Mouse (Mus musculus) right cerebral cortex, adult 2 months (tissue): ENCODE measurements around the gene Bcas3.

Source experiments
- DNase-seq, 2 experiments: peaks; one replicate each; pipeline ENCODE4 v3.0.0; 2021 to 2022; ENCODE audit warnings: low spot score in 2 of 2

Gene Bcas3

DNA sequence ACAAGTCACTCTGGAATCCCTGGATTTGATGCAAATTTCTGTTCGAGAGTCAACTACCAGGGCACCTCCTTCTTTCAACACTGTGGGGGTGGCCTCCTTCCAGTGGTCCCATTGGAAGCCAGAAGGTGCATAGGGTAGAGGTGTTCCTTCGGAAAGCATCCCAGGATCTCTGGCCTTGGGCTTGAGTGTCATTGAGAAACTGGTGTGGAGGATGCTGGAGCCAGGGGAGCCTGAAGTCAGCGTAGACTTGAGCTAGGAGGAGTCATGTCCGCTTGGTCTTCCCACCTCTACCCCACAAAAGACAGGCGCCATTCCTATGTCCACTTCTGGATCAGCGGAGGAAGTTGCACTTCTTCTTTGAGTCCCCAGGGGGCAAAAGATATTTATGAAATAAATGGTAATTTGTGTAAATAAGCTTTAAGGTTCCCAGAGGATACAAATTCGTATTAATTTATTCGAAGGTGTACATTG is 488.3 kb downstream of the Bcas3 start:
- no peak for DNase-seq

- peak in 1 of 2 experiments; percentile 30 for DNase-seq
These were observed 489.0 kb downstream of the Bcas3 start for GRCm38 (mm10) chr11:85841980-85842379.

GRCm38 (mm10) chr11:85842596-85843346 is 489.8 kb downstream of the Bcas3 start:
- DNase-seq: no peak

DNA sequence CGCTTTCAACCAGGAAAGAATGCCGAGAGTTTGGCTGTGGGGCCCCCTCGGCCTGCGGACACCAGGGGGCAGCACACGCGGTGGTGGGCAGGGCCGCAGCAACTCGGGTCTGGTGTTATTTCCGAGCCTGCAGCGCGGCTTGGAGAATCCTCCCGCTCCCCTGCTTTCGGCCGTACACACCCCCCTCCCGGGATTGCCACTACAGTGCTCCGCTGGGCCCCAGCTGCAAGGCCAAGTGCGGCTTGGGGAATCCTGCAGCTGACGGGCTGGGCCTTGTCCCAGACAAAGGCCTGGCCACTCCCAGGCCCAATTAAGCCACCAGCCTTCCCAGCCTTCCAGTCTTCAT is 490.4 kb downstream of the Bcas3 start:
- DNase-seq: peak in 1 of 2 experiments; percentile 32

DNA sequence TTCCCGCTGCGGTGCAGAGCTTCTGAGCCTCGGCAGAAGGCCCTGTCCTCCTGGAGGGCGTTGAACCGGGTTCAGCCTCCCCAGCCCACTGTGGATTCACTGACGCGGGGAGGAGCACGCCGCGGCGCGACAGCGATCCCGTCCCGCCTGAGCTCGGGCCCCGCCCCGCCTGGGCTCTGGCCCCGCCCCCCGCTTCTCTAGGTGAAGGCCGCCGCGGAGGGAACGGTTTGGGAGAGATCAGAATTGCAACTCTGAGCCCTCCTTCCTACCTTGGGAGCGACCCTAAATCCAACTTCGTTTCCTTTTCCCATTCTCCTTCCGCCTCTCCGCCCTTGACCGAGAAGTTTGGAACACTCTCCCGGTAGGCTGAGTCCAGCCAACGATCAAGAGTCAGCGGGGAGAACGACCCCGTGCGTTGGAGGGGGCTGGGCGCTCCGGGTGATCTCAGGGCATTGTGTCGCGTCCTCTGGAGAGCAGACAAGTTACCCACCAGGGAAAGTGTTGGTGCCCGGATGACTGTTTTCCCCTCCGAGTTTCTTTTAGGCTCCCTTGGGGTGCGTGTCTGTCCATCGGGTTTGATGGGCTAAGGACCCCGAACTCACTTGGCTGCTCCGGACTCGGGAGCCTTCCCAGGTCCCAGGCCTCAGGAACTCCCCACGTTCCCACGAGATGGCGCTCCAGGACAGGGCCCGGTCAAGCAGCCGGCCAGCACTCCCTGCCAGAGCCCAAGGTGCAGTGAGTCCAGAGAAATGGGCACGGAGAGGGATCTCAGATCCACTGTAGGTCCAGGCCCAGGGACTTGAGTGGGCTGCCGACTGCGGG is 491.4 kb downstream of the Bcas3 start:
- peak; percentile 77 to 79 for DNase-seq

GRCm38 (mm10) chr11:85844971-85845370 is 492.0 kb downstream of the Bcas3 start:
- no peak for DNase-seq

DNA sequence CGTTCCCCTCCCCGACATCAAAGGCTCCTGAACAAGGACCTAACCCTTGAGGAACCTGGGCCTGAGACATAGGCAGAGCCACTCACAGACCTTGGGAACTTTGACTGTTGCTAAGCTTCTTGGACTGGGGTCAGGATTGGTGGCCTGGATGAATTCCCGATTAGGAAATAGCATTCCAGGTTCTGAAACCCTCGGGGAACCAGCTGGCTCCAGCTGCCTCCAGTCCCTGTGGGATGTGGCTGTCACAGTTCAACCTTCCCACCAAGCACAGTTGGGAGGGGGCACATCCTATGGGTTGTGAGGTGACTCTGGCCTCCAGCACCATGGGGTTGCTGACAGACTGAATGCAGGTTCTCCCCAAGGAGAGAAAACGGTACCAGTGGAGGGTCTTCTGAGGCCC is 493.0 kb downstream of the Bcas3 start:
- no peak for DNase-seq

GRCm38 (mm10) chr11:85846509-85846908 is 493.5 kb downstream of the Bcas3 start:
- DNase-seq: no peak

- peak; percentile 60 to 64 for DNase-seq
These were observed 496.1 kb downstream of the Bcas3 start for GRCm38 (mm10) chr11:85849037-85849436.

- DNase-seq: no peak
These were observed 497.3 kb downstream of the Bcas3 start, which contains the start of gene Gm11444 for GRCm38 (mm10) chr11:85850233-85850632. Gene Gm11444, minus strand, starts transcription at chr11:85850333.

GRCm38 (mm10) chr11:85850758-85851157 is 497.8 kb downstream of the Bcas3 start:
- DNase-seq: no peak

GRCm38 (mm10) chr11:85857997-85858698 is 505.2 kb downstream of the Bcas3 start:
- DNase-seq: no peak

DNA sequence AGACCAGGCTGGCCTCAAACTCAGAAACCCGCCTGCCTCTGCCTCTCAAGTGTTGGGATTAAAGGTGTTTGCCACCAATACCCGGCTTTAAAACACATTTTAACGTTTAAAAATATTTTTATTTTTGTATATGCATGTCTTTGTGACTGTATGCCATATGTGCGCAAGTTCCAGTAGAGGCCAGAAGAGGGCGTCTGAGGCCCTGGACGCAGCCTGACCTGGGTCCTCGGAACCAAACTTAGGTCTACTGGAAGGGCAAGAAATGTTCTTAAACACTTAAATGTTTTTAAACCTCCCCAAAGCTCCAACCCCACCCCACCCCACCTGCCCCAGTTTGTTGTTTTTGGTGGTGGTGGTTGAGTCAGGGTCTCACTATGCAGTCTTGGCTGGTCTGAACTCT is 511.4 kb downstream of the Bcas3 start:
- no peak for DNase-seq
